Mouse (Mus musculus): ENCODE measurements around the gene Arhgef6.
A peak's percentile ranks its signal among the peaks of the same experiment; 100 is the strongest.

DNA sequence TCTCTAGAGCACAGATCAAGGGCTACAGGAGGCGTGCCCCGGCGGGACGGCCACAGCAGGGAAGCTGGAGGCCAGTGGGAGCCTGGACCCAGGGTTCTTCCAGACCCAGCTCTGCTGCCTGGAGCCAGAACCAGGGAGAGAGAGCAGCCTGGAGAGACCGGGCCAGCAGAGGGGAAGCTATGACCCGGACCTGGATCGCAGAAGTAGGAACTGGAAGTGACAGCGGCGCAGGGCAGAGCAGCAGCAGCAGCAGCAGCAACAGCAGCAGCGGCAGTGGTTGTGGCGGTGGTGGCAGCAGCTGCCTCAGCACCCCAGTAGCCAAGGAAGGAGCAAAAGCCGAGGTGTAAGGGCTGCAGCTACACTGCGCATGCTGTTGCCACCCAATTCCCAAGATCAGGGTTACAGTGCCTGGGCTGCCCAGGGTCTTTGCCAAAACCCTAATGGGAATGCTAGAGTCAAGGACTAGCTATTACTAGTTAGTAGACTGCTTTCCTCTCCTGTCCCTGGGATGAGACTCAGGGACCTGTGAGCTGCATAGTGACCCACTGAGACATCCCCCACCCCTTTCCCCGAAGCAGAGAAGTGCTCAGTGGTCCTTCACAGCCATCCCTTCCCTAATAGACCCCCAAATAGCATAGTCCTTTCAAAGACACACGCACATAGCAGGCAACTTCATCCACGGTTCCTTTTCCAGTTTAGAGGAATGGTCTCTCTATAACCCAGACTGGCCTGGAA lies 11.9 kb downstream of the Arhgef6 start:
- TF ChIP-seq POLR2A (IDR thresholded peaks at IDR 0.05; ENCODE audit: insufficient read depth, low read depth, low read length) (0 out of 2 replicates have a peak, but pooled peaks have one; percentile 22), CTCF (IDR thresholded peaks at IDR 0.05; ENCODE audit: insufficient read depth, low read depth, low read length) (no peak)

Data from olfactory bulb, adult 2 months (tissue).